Mouse (Mus musculus): ENCODE data around the gene Bend7. TPM values are rescaled to one million over a fixed set of nuclear protein-coding genes. Genes with fewer than 3 reads are reported as not detected.

Gene Bend7
- polyA plus RNA-seq, 2 experiments: 0.94 to 1.2 TPM

- DNase-seq (ENCODE audit: low read depth in 3 of 3, low spot score in 3 of 3) (no peak), ATAC-seq (ENCODE audit: insufficient read depth) (no peak)
- Histone ChIP-seq H3K9ac (replicated peaks) (no peak overlapping the region), H3K4me2 (ENCODE audit: low read depth) (no peak overlapping the region), H3K4me3 (ENCODE audit: insufficient read depth in 1 of 2, low read depth in 2 of 2, low read length in 2 of 2) (no peak overlapping the region), H3K27me3 (ENCODE audit: control insufficient read depth, insufficient read depth, low read length) (peaks cover 6% of the 10 kb centered on the region), H3K27ac (no peak overlapping the region), H3K4me1 (replicated peaks; ENCODE audit: control insufficient read depth in 2 of 2, insufficient read depth in 2 of 2, low read length in 1 of 2) (no peaks in the 10 kb centered on the region), H3K36me3 (replicated peaks; ENCODE audit: control insufficient read depth, insufficient read depth, low read depth) (no peaks in the 10 kb centered on the region), H3K9me3 (ENCODE audit: control insufficient read depth, low read length) (no peaks in the 10 kb centered on the region)
- 36% methylated on average over 5 of the region's 5 CpGs for WGBS (ENCODE audit: insufficient replicate concordance)
- TF ChIP-seq EP300 (IDR thresholded peaks at IDR 0.05; ENCODE audit: low read depth) (no peak), CTCF (IDR thresholded peaks at IDR 0.05; ENCODE audit: low read depth) (peak; percentile 51)
Measured at GRCm38 (mm10) chr2:4711262-4711661, 6.4 kb upstream of the Bend7 start.

- Histone ChIP-seq H3K27ac (no peak overlapping the region), H3K4me1 (replicated peaks; ENCODE audit: control insufficient read depth in 2 of 2, insufficient read depth in 2 of 2, low read length in 1 of 2) (no peaks in the 10 kb centered on the region; a peak in 1 of 4 replicates), H3K4me2 (ENCODE audit: low read depth) (peak overlapping the region; percentile 55), H3K9ac (replicated peaks) (no peak overlapping the region), H3K27me3 (ENCODE audit: control insufficient read depth, insufficient read depth, low read length) (peaks cover 48% of the 10 kb centered on the region), H3K36me3 (replicated peaks; ENCODE audit: control insufficient read depth, insufficient read depth, low read depth) (no peaks in the 10 kb centered on the region), H3K9me3 (ENCODE audit: control insufficient read depth, low read length) (no peaks in the 10 kb centered on the region), H3K4me3 (ENCODE audit: insufficient read depth in 1 of 2, low read depth in 2 of 2, low read length in 2 of 2) (peak overlapping the region; percentile 41 to 50)
- ATAC-seq (ENCODE audit: insufficient read depth): no peak
- TF ChIP-seq EP300 (IDR thresholded peaks at IDR 0.05; ENCODE audit: low read depth) (no peak), CTCF (IDR thresholded peaks at IDR 0.05; ENCODE audit: low read depth) (no peak)
- 5% methylated on average over 48 of the region's 49 CpGs for WGBS (ENCODE audit: insufficient replicate concordance)
- DNase-seq (ENCODE audit: low read depth in 3 of 3, low spot score in 3 of 3): no peak
Measured at GRCm38 (mm10) chr2:4717081-4717768, 406 bp upstream of the Bend7 start.

GRCm38 (mm10) chr2:4723088-4723487, 5.5 kb downstream of the Bend7 start:
- TF ChIP-seq EP300 (IDR thresholded peaks at IDR 0.05; ENCODE audit: low read depth): no peak
- no peak for TF ChIP-seq CTCF (IDR thresholded peaks at IDR 0.05; ENCODE audit: low read depth)
- WGBS (ENCODE audit: insufficient replicate concordance): 64% methylated on average over 8 of the region's 8 CpGs
- Histone ChIP-seq H3K27ac (no peak overlapping the region), H3K27me3 (ENCODE audit: control insufficient read depth, insufficient read depth, low read length) (peaks cover 23% of the 10 kb centered on the region), H3K4me1 (replicated peaks; ENCODE audit: control insufficient read depth in 2 of 2, insufficient read depth in 2 of 2, low read length in 1 of 2) (no peaks in the 10 kb centered on the region; a peak in 1 of 4 replicates), H3K9ac (replicated peaks) (no peak overlapping the region), H3K4me3 (ENCODE audit: insufficient read depth in 1 of 2, low read depth in 2 of 2, low read length in 2 of 2) (no peak overlapping the region), H3K4me2 (ENCODE audit: low read depth) (no peak overlapping the region), H3K36me3 (replicated peaks; ENCODE audit: control insufficient read depth, insufficient read depth, low read depth) (no peaks in the 10 kb centered on the region), H3K9me3 (ENCODE audit: control insufficient read depth, low read length) (no peaks in the 10 kb centered on the region)
- no peak for ATAC-seq (ENCODE audit: insufficient read depth)
- DNase-seq (ENCODE audit: low read depth in 3 of 3, low spot score in 3 of 3): no peak

- ATAC-seq (ENCODE audit: insufficient read depth): no peak
- WGBS (ENCODE audit: insufficient replicate concordance): 51% methylated on average over 4 of the region's 4 CpGs
- H3K27ac ChIP-seq: no peak overlapping the region
- TF ChIP-seq EP300 (IDR thresholded peaks at IDR 0.05; ENCODE audit: low read depth): no peak
- no peak for TF ChIP-seq CTCF (IDR thresholded peaks at IDR 0.05; ENCODE audit: low read depth)
- H3K4me3 ChIP-seq (ENCODE audit: insufficient read depth in 1 of 2, low read depth in 2 of 2, low read length in 2 of 2): no peak overlapping the region
- no peaks in the 10 kb centered on the region for H3K36me3 ChIP-seq (replicated peaks; ENCODE audit: control insufficient read depth, insufficient read depth, low read depth)
- no peaks in the 10 kb centered on the region for H3K27me3 ChIP-seq (ENCODE audit: control insufficient read depth, insufficient read depth, low read length)
- no peak overlapping the region for H3K9ac ChIP-seq (replicated peaks)
- no peak overlapping the region for H3K4me2 ChIP-seq (ENCODE audit: low read depth)
- no peak for DNase-seq (ENCODE audit: low read depth in 3 of 3, low spot score in 3 of 3)
- H3K4me1 ChIP-seq (replicated peaks; ENCODE audit: control insufficient read depth in 2 of 2, insufficient read depth in 2 of 2, low read length in 1 of 2): no peaks in the 10 kb centered on the region
- no peaks in the 10 kb centered on the region for H3K9me3 ChIP-seq (ENCODE audit: control insufficient read depth, low read length)
Measured at GRCm38 (mm10) chr2:4730161-4730560, 12.5 kb downstream of the Bend7 start.

GRCm38 (mm10) chr2:4733971-4734370, 16.3 kb downstream of the Bend7 start:
- Histone ChIP-seq H3K36me3 (replicated peaks; ENCODE audit: control insufficient read depth, insufficient read depth, low read depth) (no peaks in the 10 kb centered on the region), H3K9me3 (ENCODE audit: control insufficient read depth, low read length) (no peaks in the 10 kb centered on the region), H3K27me3 (ENCODE audit: control insufficient read depth, insufficient read depth, low read length) (no peaks in the 10 kb centered on the region), H3K4me3 (ENCODE audit: insufficient read depth in 1 of 2, low read depth in 2 of 2, low read length in 2 of 2) (no peak overlapping the region), H3K9ac (replicated peaks) (no peak overlapping the region), H3K4me2 (ENCODE audit: low read depth) (no peak overlapping the region), H3K4me1 (replicated peaks; ENCODE audit: control insufficient read depth in 2 of 2, insufficient read depth in 2 of 2, low read length in 1 of 2) (no peaks in the 10 kb centered on the region), H3K27ac (no peak overlapping the region)
- ATAC-seq (ENCODE audit: insufficient read depth) (no peak), DNase-seq (ENCODE audit: low read depth in 3 of 3, low spot score in 3 of 3) (no peak)
- TF ChIP-seq EP300 (IDR thresholded peaks at IDR 0.05; ENCODE audit: low read depth) (no peak), CTCF (IDR thresholded peaks at IDR 0.05; ENCODE audit: low read depth) (no peak)
- WGBS (ENCODE audit: insufficient replicate concordance): 52% methylated on average over 1 of the region's 1 CpGs

Measured in liver, embryonic 14.5 days (tissue).